Mouse (Mus musculus): ENCODE measurements at regions not wholly inside any gene's neighbourhood (a gene's known extent, or its start where the extent isn't known, plus 50 kb on each side); places are given as distances from the start of the nearest gene placed in this dataset.

GRCm38 (mm10) chr15:37125823-37126222, 118.2 kb upstream of the Zfp706 start:
- no peak for TF ChIP-seq GATA4 (IDR thresholded peaks at IDR 0.05; ENCODE audit: insufficient replicate concordance, low read length)

DNA sequence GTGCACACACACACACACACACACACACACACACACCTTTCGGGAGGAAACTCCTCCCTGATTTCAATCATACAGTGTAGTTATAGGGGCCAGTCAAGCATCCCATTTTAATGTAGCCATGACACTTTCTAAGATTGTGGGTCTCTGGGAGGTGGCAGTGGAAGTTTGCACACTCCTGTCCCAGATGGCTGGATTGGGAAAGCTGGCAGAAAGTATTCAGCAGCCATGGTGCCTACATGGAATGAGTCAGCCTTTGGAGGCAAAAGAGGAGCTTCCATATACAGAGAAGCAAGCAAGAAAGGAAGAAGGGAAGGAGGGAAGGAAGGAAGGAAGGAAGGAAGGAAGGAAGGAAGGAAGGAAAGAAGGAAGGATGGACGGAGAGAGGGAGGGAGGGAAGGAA, 117.4 kb upstream of the Zfp706 start:
- TF ChIP-seq GATA4 (IDR thresholded peaks at IDR 0.05; ENCODE audit: insufficient replicate concordance, low read length), result no peak

GRCm38 (mm10) chr15:37124299-37124698, 116.7 kb upstream of the Zfp706 start:
- TF ChIP-seq GATA4 (IDR thresholded peaks at IDR 0.05; ENCODE audit: insufficient replicate concordance, low read length), result no peak

GRCm38 (mm10) chr15:37120381-37120780, 112.8 kb upstream of the Zfp706 start:
- no peak for TF ChIP-seq GATA4 (IDR thresholded peaks at IDR 0.05; ENCODE audit: insufficient replicate concordance, low read length)

- no peak for TF ChIP-seq GATA4 (IDR thresholded peaks at IDR 0.05; ENCODE audit: insufficient replicate concordance, low read length)
Measured at GRCm38 (mm10) chr15:37114119-37114518, 106.5 kb upstream of the Zfp706 start.

DNA sequence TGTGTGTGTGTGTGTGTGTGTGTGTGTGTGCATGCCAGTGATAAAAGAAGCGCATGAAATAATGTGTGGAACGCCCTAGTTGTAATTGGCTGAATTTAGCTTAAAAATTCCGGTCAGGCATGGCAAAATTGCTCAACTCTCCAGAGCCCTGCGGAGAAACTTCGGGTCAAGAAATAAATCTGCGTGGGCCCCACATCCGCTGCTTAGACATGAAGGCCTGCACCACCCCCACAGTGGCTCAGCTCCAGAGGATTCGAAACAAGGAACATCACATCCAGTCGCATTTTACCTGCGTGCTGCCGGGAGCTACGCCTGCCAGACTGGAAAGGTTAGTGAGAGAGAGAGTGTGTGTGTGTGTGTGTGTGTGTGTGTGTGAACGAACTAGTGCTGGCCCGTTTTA, 102.9 kb upstream of the Zfp706 start:
- no peak for TF ChIP-seq GATA4 (IDR thresholded peaks at IDR 0.05; ENCODE audit: insufficient replicate concordance, low read length)

DNA sequence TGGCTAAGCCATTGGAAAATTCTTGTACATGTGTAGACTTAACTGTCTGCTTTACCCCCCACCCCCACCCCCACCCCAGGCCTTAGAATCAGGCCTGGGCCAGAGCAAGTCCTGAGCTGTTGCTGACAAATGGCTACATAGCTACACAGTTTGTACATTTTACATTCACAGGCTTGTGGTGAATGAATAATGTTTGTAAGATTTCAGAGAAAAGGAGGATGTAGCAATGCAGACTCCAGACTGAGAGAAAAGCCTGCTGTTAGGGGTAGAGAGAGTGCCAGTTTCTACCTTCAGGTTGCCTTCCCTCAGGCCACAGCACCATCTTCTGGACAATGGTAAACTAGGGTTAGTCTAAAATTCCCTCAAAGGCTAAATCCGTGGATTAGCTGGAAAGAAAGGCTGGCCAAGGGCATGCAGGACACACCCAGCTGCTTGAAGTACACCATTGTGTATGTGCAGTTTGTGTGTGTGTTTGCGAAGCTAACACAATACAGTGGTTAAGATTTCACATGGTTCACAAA, 94.5 kb upstream of the Zfp706 start:
- no peak for TF ChIP-seq GATA4 (IDR thresholded peaks at IDR 0.05; ENCODE audit: insufficient replicate concordance, low read length)

DNA sequence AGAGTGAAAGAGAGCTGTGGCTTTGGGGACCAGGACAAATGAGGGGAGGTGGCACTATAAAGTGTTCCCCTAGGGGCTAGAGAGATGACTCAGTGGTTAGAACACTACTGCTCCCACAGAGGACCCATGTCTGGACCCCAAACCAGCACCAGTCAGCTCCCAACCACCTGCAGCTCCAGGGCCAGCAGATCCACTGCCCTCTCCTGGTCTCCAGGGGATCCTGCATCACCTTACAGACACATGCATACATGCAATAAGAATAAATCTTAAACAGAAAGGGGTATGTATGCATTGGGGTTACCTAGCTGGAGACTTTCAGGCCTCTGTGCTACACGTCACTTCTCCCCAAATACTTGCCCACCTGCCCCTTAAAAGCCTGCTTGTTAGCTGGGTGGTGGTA, 93.8 kb upstream of the Zfp706 start:
- no peak for TF ChIP-seq GATA4 (IDR thresholded peaks at IDR 0.05; ENCODE audit: insufficient replicate concordance, low read length)

DNA sequence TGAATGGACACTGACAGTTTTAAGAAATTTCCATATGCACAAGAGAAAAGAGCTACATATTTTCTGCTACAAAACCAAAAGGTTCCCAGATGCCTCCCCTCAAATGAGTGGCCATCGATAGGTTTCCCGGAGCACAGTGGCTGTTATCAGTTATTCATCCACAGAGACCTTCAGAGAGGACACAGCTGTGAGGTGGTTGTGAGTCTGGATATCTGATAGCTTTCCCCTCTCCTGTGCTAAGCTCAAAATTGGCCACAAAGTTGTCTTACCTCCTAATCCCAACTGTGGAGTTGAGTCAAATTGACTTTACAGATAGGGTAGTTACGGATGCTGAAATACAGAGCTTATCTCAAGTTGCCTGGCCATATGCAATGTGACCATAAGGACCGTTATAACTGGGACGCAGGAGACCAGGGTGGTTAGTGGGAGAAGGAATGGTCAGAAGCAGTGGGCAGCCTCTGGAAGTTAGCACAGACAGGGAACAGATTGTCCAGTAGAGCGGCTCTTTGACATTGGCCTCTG, 93.3 kb upstream of the Zfp706 start:
- no peak for TF ChIP-seq GATA4 (IDR thresholded peaks at IDR 0.05; ENCODE audit: insufficient replicate concordance, low read length)

DNA sequence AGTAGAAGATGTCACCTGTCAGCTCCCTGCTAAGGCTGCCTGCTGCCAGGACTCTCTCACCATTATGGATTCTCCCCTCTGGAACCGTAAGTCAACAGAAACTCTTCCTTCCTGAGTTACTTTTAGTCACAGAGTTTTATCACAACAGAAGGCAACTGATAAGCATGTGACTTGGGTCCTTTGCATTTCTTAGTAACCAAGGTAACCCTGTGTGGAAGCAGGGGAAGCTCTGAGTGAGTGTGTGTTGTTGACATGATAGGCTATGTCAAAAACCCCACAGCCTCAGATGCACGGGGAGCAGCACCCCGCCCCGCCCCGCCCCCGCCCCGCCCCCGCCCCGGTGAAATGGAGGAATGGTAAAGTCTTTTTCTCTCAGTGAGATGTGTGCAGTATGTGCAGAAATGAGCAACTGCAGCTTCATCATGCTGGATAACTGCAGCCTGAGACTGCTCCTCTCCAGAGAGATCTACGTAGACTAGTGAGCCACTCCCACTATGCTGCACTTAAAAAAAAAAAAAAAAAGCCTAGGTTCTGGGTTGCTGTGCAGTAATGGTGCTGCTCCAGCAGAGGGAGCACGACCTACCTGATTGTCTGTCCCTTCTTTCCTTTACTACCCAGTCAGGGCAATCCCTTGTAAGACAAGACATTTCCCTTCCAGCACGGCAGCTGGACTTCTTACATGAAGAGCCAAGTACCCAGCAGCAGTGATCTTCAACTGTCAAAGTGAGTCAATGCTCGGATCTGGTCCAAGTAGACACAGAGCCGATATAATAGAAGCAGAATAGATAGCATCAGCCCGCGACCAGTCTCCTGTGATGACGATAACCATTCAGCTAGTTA, 92.6 kb upstream of the Zfp706 start:
- no peak for TF ChIP-seq GATA4 (IDR thresholded peaks at IDR 0.05; ENCODE audit: insufficient replicate concordance, low read length)

- no peak for TF ChIP-seq GATA4 (IDR thresholded peaks at IDR 0.05; ENCODE audit: insufficient replicate concordance, low read length)
Measured at GRCm38 (mm10) chr15:37099176-37099575, 91.6 kb upstream of the Zfp706 start.

GRCm38 (mm10) chr15:37097426-37097825, 89.9 kb upstream of the Zfp706 start:
- TF ChIP-seq GATA4 (IDR thresholded peaks at IDR 0.05; ENCODE audit: insufficient replicate concordance, low read length), result no peak

GRCm38 (mm10) chr15:37083726-37084125, 76.2 kb upstream of the Zfp706 start:
- no peak for TF ChIP-seq GATA4 (IDR thresholded peaks at IDR 0.05; ENCODE audit: insufficient replicate concordance, low read length)

DNA sequence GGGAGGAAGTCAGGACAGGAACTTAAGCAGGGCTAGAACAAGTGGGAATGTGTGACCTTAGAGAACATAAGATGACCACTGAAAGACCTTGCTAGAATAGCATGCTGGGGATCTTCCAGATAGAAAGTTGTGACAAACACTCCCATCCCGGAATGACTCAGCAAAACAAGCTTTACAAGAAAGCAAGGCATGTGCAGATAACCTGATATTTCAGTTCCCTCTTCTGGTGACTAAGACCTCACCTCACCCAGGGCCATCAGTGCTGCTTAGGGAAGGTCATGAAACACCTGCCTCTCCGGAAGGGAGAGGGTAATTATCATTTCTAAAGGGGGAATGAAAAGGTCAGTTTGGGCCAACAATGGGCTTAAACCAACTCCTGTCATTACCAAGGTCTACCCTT, 74.3 kb upstream of the Zfp706 start:
- TF ChIP-seq GATA4 (IDR thresholded peaks at IDR 0.05; ENCODE audit: insufficient replicate concordance, low read length), result no peak

DNA sequence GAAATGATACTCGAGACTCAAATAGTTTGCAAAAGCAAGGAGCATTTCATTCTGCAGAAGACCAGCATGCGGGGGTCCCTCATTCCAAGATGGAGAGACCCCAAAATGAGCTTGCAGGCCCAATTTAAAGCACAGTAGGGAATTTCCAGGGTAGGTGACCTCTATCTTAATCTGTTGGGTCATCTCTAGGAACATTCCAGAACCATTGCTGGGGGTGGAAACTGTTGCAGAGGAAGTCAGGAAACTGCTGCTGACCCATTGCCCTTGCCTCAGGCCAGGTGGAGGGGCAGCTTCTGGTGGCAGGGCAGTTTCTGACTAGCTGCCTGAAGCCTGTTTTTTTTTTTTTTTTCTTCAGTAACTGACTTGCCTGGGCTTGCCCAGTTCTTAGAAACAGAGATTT, 73.4 kb upstream of the Zfp706 start:
- TF ChIP-seq GATA4 (IDR thresholded peaks at IDR 0.05; ENCODE audit: insufficient replicate concordance, low read length), result no peak

- no peak for TF ChIP-seq GATA4 (IDR thresholded peaks at IDR 0.05; ENCODE audit: insufficient replicate concordance, low read length)
Measured at GRCm38 (mm10) chr15:37080395-37080794, 72.8 kb upstream of the Zfp706 start.

Measured in liver, adult (tissue).